Mouse (Mus musculus) intestine, embryonic 14.5 days (tissue): ENCODE results near the gene Rasl10a. TPM values are rescaled to one million over a fixed set of nuclear protein-coding genes. Genes with fewer than 3 reads are reported as not detected.

ENCODE experiments used
- ATAC-seq: fragments of 200-750 bp; cut with Nextera tagmentation; replicated peaks from 2 replicates; pipeline ENCODE4 v1.8.0; 2017; ENCODE audit warnings: low read depth, moderate number of reproducible peaks, moderate TSS enrichment, moderate library complexity; ENCODE audit not compliant: low FRiP score, low TSS enrichment
- DNase-seq: peaks from one replicate; pipeline ENCODE4 v3.0.0-alpha.2; 2018; ENCODE audit warnings: low spot score
- H3K27ac ChIP-seq: fragments of 300-500 bp; sonication (generic); 2 replicates; pipeline ENCODE4 v1.5.1; 2014; ENCODE audit warnings: low read depth, mild to moderate bottlenecking, control low read depth
- H3K27me3 ChIP-seq: fragments of 300-500 bp; sonication (generic); replicated peaks from 2 replicates; pipeline ENCODE4 v1.6.1; 2014; ENCODE audit warnings: low read length, control low read depth; ENCODE audit not compliant: control insufficient read depth, insufficient read depth
- H3K36me3 ChIP-seq: fragments of 300-500 bp; sonication (generic); 2 replicates; pipeline ENCODE4 v1.6.1; 2014; ENCODE audit warnings: low read length, control low read depth; ENCODE audit not compliant: control insufficient read depth, insufficient read depth
- H3K4me1 ChIP-seq: fragments of 300-500 bp; sonication (generic); replicated peaks from 2 replicates; pipeline ENCODE4 v1.6.1; 2014; ENCODE audit warnings: low read length, control low read depth, mixed read lengths; ENCODE audit not compliant: control insufficient read depth, insufficient read depth
- H3K4me2 ChIP-seq: fragments of 300-500 bp; sonication (generic); 2 replicates; pipeline ENCODE4 v1.6.1; 2014; ENCODE audit warnings: low read length
- H3K4me3 ChIP-seq: fragments of 300-500 bp; sonication (generic); 2 replicates; pipeline ENCODE4 v1.5.1; 2014; ENCODE audit warnings: low read depth, low read length, control low read depth, mixed read lengths
- H3K9ac ChIP-seq: fragments of 300-500 bp; sonication (generic); 2 replicates; pipeline ENCODE4 v1.6.1; 2014; ENCODE audit warnings: mild to moderate bottlenecking, low read length
- H3K9me3 ChIP-seq: fragments of 300-500 bp; sonication (generic); 2 replicates; pipeline ENCODE4 v1.6.1; 2016; ENCODE audit warnings: low read length, control low read depth; ENCODE audit not compliant: control insufficient read depth
- WGBS: fragments of 180-500 bp; shearing (Covaris S2); extraction: QIAGEN DNeasy Blood & Tissue Kit; methylation state at CpG from one replicate; pipeline ENCODE4 v1.1.7; 2014; 5-methylcytosine and 5-hydroxymethylcytosine counted together
- polyA plus RNA-seq: library from polyadenylated mRNA; unstranded; fragments of >200 nt; fragmentation: Nextera tagmentation; extraction: Ambion mirVana; gene quantifications from 2 replicates; pipeline ENCODE4 v1.2.1, GENCODE M21; 2014

Gene Rasl10a
- polyA plus RNA-seq, 1 experiment from 2014 or later = 1.1 TPM

GRCm38 (mm10) chr11:5017506-5017905 lies 40.4 kb upstream of the Rasl10a start:
- 68% methylated on average over 6 of the region's 6 CpGs for WGBS
- ATAC-seq (no peak), DNase-seq (no peak)
- peaks cover 70% of the 10 kb centered on the region for H3K36me3 ChIP-seq
- no peak overlapping the region for H3K4me2 ChIP-seq
- H3K4me3 ChIP-seq = no peak overlapping the region
- H3K27ac ChIP-seq = no peak overlapping the region
- no peaks in the 10 kb centered on the region for H3K27me3 ChIP-seq
- H3K4me1 ChIP-seq = no peaks in the 10 kb centered on the region
- no peak overlapping the region for H3K9ac ChIP-seq
- H3K9me3 ChIP-seq = no peaks in the 10 kb centered on the region

- Histone ChIP-seq H3K4me3 (no peak overlapping the region), H3K9ac (no peak overlapping the region), H3K27ac (no peak overlapping the region), H3K9me3 (no peaks in the 10 kb centered on the region), H3K27me3 (no peaks in the 10 kb centered on the region), H3K36me3 (peaks cover 69% of the 10 kb centered on the region), H3K4me2 (no peak overlapping the region), H3K4me1 (no peaks in the 10 kb centered on the region)
- ATAC-seq = no peak
- DNase-seq = no peak
- 97% methylated on average over 1 of the region's 1 CpGs for WGBS
These were observed 32.8 kb upstream of the Rasl10a start for GRCm38 (mm10) chr11:5025108-5025507.

GRCm38 (mm10) chr11:5028228-5028627 lies 29.7 kb upstream of the Rasl10a start:
- no peak overlapping the region for H3K27ac ChIP-seq
- peaks cover 83% of the 10 kb centered on the region for H3K36me3 ChIP-seq
- no peaks in the 10 kb centered on the region for H3K27me3 ChIP-seq
- no peak overlapping the region for H3K4me3 ChIP-seq
- H3K4me1 ChIP-seq = no peaks in the 10 kb centered on the region
- H3K9ac ChIP-seq = no peak overlapping the region
- no peak overlapping the region for H3K4me2 ChIP-seq
- WGBS = 97% methylated on average over 7 of the region's 7 CpGs
- no peaks in the 10 kb centered on the region for H3K9me3 ChIP-seq
- ATAC-seq (no peak), DNase-seq (no peak)

- DNase-seq = no peak
- no peak overlapping the region for H3K27ac ChIP-seq
- peaks cover 86% of the 10 kb centered on the region for H3K36me3 ChIP-seq
- H3K4me1 ChIP-seq = no peaks in the 10 kb centered on the region
- ATAC-seq = no peak
- H3K27me3 ChIP-seq = no peaks in the 10 kb centered on the region
- 92% methylated on average over 10 of the region's 10 CpGs for WGBS
- no peak overlapping the region for H3K9ac ChIP-seq
- no peak overlapping the region for H3K4me2 ChIP-seq
- H3K4me3 ChIP-seq = no peak overlapping the region
- no peaks in the 10 kb centered on the region for H3K9me3 ChIP-seq
These were observed 25.2 kb upstream of the Rasl10a start for GRCm38 (mm10) chr11:5032706-5033105.

- ATAC-seq (no peak), DNase-seq (no peak)
- WGBS = 78% methylated on average over 3 of the region's 3 CpGs
- Histone ChIP-seq H3K27me3 (no peaks in the 10 kb centered on the region), H3K4me1 (no peaks in the 10 kb centered on the region), H3K9ac (no peak overlapping the region), H3K4me2 (no peak overlapping the region), H3K9me3 (no peaks in the 10 kb centered on the region), H3K4me3 (no peak overlapping the region), H3K36me3 (peaks cover 85% of the 10 kb centered on the region), H3K27ac (no peak overlapping the region)
These were observed 24.8 kb upstream of the Rasl10a start for GRCm38 (mm10) chr11:5033136-5033535.

GRCm38 (mm10) chr11:5035421-5035820 lies 22.5 kb upstream of the Rasl10a start:
- H3K9me3 ChIP-seq = no peaks in the 10 kb centered on the region
- DNase-seq (no peak), ATAC-seq (no peak)
- 88% methylated on average over 4 of the region's 4 CpGs for WGBS
- no peaks in the 10 kb centered on the region for H3K4me1 ChIP-seq
- no peak overlapping the region for H3K4me2 ChIP-seq
- H3K9ac ChIP-seq = no peak overlapping the region
- no peak overlapping the region for H3K4me3 ChIP-seq
- no peak overlapping the region for H3K27ac ChIP-seq
- H3K36me3 ChIP-seq = peaks cover 95% of the 10 kb centered on the region
- no peaks in the 10 kb centered on the region for H3K27me3 ChIP-seq

GRCm38 (mm10) chr11:5037146-5037854 lies 20.6 kb upstream of the Rasl10a start:
- 86% methylated on average over 8 of the region's 8 CpGs for WGBS
- H3K4me2 ChIP-seq = no peak overlapping the region
- no peak for DNase-seq
- H3K27ac ChIP-seq = no peak overlapping the region
- ATAC-seq = no peak
- H3K36me3 ChIP-seq = peaks cover 82% of the 10 kb centered on the region
- no peaks in the 10 kb centered on the region for H3K27me3 ChIP-seq
- H3K9ac ChIP-seq = no peak overlapping the region
- no peaks in the 10 kb centered on the region for H3K4me1 ChIP-seq
- no peaks in the 10 kb centered on the region for H3K9me3 ChIP-seq
- no peak overlapping the region for H3K4me3 ChIP-seq

- WGBS = 90% methylated on average over 5 of the region's 5 CpGs
- H3K36me3 ChIP-seq = peaks cover 54% of the 10 kb centered on the region
- ATAC-seq = no peak
These were observed 17.3 kb upstream of the Rasl10a start for GRCm38 (mm10) chr11:5040585-5040984.

GRCm38 (mm10) chr11:5041144-5041780 lies 16.7 kb upstream of the Rasl10a start:
- DNase-seq (no peak), ATAC-seq (no peak)
- H3K27ac ChIP-seq = no peak overlapping the region
- no peak overlapping the region for H3K4me2 ChIP-seq
- peaks cover 49% of the 10 kb centered on the region for H3K36me3 ChIP-seq
- WGBS = 64% methylated on average over 18 of the region's 18 CpGs
- H3K9me3 ChIP-seq = no peaks in the 10 kb centered on the region
- no peak overlapping the region for H3K9ac ChIP-seq
- H3K27me3 ChIP-seq = no peaks in the 10 kb centered on the region
- H3K4me3 ChIP-seq = no peak overlapping the region
- no peaks in the 10 kb centered on the region for H3K4me1 ChIP-seq

More at GRCm38 (mm10) chr11:5040585-5040984, 17.3 kb upstream of the Rasl10a start:
- H3K27ac ChIP-seq = no peak overlapping the region
- no peaks in the 10 kb centered on the region for H3K9me3 ChIP-seq
- H3K4me2 ChIP-seq = no peak overlapping the region
- H3K9ac ChIP-seq = no peak overlapping the region
- H3K27me3 ChIP-seq = no peaks in the 10 kb centered on the region
- H3K4me3 ChIP-seq = no peak overlapping the region
- no peak for DNase-seq
- no peaks in the 10 kb centered on the region for H3K4me1 ChIP-seq
